Mouse (Mus musculus) heart, postnatal 14 days (tissue): ENCODE data around the gene Mfsd8. TPM values are rescaled to one million over a fixed set of nuclear protein-coding genes. Genes with fewer than 3 reads are reported as not detected.

Experiments
- total RNA-seq, 2 experiments: library from RNA; stranded (reverse); gene quantifications; 2 replicates each; pipeline ENCODE4 v1.2.3; 2021

Mfsd8 gene
- total RNA-seq, 2 experiments from 2014 or later: 14.4 to 17.0 TPM

Other genes with a start within 250 kb of the Mfsd8 start
- gene Slc25a31, start 138.0 kb downstream of the Mfsd8 start, total RNA-seq: under 1 TPM in 1 of 2 experiments, not detected in 1; 0.39 TPM
- 10 to 100 TPM; 34.7 to 40.4 TPM for gene Hspa4l, start 102.4 kb downstream of the Mfsd8 start, total RNA-seq
- gene Plk4, start 46.9 kb downstream of the Mfsd8 start, total RNA-seq: 1 to 10 TPM; 3.3 to 7.4 TPM
- gene Abhd18, start 84 bp upstream of the Mfsd8 start, total RNA-seq: 10 to 100 TPM; 65.1 to 65.4 TPM
- gene 1700034I23Rik, start 55.7 kb upstream of the Mfsd8 start, total RNA-seq: not detected
- gene Larp1b, start 102.9 kb upstream of the Mfsd8 start, total RNA-seq: 10 to 100 TPM; 63.8 to 67.6 TPM
- 10 to 100 TPM; 28.2 to 31.5 TPM for gene Pgrmc2, start 236.2 kb upstream of the Mfsd8 start, total RNA-seq